Mouse (Mus musculus) regulatory T cell (primary cell): Measurements from ENCODE around the gene Cracr2a.

Experiments used
- in situ Hi-C: fragments of 300-600 bp; cut with MboI, MseI; formaldehyde crosslinking; loops from one replicate; pipeline ENCODE4 v1.15.1; 2025; ENCODE audit warnings: high pct_unique_total_duplicates

Cracr2a gene

GRCm38 (mm10) chr6:127565951-127566732, 5.0 kb downstream of the Cracr2a start:
- in situ Hi-C loops: no loop called here

DNA sequence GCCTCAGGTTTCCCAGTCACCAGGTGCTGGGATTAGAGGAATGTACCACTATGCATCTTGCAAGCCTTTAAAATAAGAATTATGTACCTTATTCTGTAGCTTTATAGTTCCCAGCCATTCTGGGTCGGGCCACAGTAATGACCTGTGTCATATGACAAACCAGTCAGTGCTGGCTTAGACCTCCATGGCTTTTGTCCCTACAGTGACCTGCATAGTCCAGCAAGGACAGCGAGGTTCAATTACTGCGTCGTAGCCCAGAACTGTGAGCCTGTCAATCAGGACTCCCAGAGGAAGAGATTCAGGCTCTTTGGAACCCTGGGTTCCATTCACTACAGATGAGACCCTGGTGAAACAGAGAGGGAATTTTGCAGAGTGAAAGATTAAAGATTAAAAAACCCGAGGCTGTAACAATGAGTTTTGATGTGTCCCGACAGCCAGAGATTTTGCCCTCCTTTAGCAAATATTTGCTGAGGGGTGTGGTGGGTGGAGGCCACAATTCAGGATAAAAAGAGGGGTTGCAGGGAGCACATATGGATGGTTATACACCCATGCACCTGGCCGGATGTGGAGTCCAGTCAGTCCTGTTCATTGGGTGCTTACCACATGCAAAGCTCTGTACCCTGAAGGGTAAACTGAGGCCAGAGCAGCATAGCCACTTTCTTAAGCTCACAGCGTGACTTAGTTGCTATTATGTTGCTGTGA, 10.9 kb downstream of the Cracr2a start:
- in situ Hi-C loops: no loop called here

DNA sequence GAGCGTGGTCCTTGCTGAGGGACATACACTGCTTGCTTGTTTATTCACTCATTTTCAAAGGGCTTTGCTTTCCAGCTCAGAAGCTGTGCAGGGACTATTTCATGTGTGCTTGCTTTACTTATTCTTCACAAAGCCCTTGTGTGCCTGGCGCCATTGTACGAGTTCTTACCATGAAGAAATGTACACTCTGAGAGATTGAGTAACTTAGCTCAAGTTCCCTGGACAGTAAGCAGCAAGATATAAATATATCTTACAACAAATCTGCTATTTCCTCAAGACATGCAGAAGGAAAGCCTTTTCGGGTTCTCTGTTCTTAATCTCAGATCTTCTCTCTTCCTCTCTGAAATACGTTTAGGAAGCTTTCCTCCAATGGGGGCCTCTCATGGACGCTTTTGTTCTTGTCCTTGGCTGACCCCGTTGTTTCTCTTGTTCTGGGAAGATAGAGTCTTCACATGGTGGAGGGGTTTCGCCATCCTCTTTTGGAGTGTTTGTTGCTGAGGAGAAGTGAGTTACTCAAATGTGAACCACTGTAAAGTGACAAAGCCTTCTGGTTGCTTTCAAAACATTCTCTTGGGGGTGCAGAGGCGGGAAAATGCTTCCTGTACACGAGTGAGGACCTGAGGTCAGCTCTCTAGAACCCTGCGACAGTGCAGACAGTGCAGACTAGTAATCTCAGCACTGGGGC, 12.8 kb downstream of the Cracr2a start:
- in situ Hi-C loops: no loop called here

GRCm38 (mm10) chr6:127575194-127575593, 14.1 kb downstream of the Cracr2a start:
- in situ Hi-C loops: no loop called here

DNA sequence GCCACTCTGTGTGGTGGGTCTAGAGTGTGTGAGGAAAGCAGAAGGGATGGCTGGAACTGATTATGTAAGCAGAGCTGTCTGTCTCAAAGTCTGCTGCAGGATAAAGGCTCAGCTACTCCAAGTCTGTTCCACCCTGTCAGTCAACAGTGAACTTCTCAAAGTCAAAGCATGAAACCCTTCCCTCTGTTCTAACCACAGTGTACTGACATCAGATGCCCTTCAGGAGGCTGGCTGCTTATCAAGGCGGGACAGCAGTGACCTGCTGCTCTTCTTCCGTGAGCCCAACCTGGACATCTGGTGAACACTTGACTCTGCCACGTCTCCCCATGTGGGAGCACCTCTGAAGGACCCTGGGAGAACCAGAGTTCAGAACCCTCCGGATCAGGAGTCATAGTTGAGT, 16.6 kb downstream of the Cracr2a start:
- in situ Hi-C loops: no loop called here

GRCm38 (mm10) chr6:127578316-127578715, 17.2 kb downstream of the Cracr2a start:
- in situ Hi-C loops: no loop called here

GRCm38 (mm10) chr6:127578810-127579209, 17.7 kb downstream of the Cracr2a start:
- in situ Hi-C loops: no loop called here

- in situ Hi-C loops: loop anchor here (5.0 kb wide), 1 partner anchor 650 kb away; no protein-coding TSS in a partner anchor
Measured at GRCm38 (mm10) chr6:127581915-127582314, 20.8 kb downstream of the Cracr2a start.

DNA sequence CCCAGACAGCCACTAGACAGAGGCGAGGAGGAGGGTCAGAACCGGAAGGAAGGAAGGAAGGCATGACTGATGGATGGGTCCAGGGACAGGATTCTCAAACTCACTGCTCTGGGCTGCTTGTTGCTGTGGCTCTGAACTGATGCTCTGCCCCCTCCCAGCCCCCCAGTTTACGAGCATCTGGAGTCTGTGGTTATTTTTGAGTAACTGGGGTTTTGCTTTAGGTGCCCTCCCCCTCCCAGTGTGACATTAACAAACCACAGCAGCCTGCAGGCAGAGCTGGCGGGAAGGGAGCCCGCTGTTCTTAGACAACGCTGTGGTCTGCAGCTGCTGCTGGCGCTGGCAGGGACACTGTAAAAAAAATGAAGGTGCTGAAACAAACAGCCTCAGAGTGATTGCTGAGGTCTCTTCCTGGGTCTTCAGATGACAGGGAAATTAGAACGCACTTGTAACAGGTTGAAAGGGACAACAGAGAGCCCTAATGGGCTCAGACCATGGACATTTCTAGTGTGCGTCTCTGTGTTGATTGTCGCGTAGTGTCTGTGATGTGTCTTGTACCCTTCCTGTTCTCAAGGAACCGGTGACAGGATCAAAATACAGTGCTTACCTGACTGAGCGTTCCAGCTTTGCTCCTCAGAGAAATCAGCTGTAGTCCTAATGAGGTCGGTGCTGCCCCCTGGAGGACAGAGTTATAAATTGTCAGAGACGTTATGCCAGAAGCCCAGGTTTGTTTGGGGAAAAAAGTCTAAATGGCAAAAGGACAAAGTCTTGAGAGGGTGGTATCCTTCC, 21.4 kb downstream of the Cracr2a start:
- in situ Hi-C loops: loop anchor here (5.0 kb wide), 1 partner anchor 650 kb away; no protein-coding TSS in a partner anchor

DNA sequence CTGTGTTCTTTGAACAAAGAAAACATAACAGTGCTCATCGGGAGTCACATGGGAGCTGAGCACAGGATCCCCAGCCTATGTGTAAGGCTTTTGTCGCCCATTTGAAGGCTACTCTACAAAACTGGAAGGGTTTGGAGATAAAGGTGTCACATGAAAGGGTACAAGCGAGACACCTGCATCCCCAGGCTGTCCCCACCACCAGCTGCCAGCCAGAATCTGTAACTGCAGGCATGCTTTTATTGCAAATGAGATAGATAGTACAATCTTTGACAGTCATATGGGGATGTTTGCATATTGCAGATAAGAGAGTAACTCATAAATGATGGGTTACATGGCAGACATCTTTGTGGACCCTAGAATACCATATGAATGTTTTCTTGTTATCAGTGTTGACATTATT, 30.3 kb downstream of the Cracr2a start:
- in situ Hi-C loops: no loop called here

DNA sequence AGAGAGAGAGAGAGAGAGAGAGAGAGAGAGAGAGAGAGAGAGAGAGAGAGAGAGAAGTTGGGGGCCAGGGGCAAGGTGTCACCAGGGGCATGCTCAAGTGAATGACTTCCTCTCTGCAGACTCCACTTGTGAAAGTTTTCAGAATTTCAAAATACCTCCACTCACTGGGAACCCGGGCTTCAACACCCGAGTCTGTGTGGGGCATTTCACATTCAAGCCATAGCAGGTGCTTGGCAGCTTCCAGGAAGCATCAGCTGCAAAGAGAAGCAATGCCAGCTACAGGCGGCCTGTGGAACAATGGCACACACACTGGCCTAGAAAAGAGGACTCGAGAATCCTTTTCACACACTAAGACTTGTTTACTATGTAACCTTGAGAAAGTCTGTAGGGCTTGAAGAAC, 32.3 kb downstream of the Cracr2a start:
- in situ Hi-C loops: no loop called here

GRCm38 (mm10) chr6:127599280-127599679, 38.1 kb downstream of the Cracr2a start:
- in situ Hi-C loops: no loop called here

- in situ Hi-C loops: no loop called here
Measured at GRCm38 (mm10) chr6:127605067-127606025, 44.2 kb downstream of the Cracr2a start.

GRCm38 (mm10) chr6:127609673-127610072, 48.5 kb downstream of the Cracr2a start:
- in situ Hi-C loops: loop anchor here (10.0 kb wide), 1 partner anchor 1625 kb away; no protein-coding TSS in a partner anchor

GRCm38 (mm10) chr6:127611216-127611615, 50.1 kb downstream of the Cracr2a start:
- in situ Hi-C loops: loop anchor here (10.0 kb wide), 1 partner anchor 1626 kb away; no protein-coding TSS in a partner anchor

GRCm38 (mm10) chr6:127614083-127614984, 53.2 kb downstream of the Cracr2a start:
- in situ Hi-C loops: loop anchor here (10.0 kb wide), 1 partner anchor 1630 kb away; no protein-coding TSS in a partner anchor

- in situ Hi-C loops: loop anchor here (10.0 kb wide), 1 partner anchor 1632 kb away; no protein-coding TSS in a partner anchor
Measured at GRCm38 (mm10) chr6:127616623-127617022, 55.5 kb downstream of the Cracr2a start.

DNA sequence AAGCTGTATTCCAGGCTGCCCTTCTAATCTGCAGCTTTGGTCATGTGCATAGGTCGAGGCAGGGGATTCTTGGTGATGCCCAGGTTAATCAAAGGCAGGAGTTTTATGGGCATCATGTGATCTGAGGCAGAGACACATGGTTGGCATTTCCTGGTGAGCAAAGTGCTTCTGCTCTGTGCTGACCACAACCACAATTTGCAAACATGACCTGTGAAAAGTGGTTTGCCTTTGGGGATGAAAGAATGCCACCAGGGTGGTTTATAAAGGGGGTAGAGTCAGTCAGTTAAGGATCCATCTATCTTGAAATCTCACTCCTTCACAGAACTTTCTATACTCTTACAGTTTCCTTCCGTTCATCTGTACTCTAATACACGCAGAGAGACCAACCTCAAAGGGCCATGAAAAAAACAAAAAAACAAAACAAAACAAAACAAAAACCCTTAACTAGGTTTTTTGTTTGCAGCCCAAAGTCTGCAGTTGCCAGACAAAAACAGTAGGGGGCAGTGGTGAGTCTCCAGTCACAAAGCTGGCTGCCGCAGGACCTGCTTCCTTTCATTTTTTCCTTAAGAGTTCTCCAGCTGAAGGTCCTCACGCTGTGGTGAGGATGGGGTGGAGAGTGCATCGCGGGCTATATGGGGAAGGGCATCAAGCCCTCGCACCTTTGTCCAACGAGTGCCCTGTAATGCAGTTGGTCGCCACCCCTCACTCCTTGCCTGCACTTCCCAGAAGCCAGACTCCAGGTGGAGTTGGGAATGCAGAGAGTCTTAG, 56.3 kb downstream of the Cracr2a start:
- in situ Hi-C loops: loop anchor here (10.0 kb wide), 1 partner anchor 1633 kb away; no protein-coding TSS in a partner anchor
